Mouse (Mus musculus) gastrocnemius, postnatal 36 days (tissue): Measurements from ENCODE around the gene Gm49601. TPM values are rescaled to one million over a fixed set of nuclear protein-coding genes. Genes with fewer than 3 reads are reported as not detected.

Source experiments
- DNase-seq, 2 experiments: peaks; one replicate each; pipeline ENCODE4 v3.0.0; 2022
- intact Hi-C: fragments of 180-260 bp; cut with DNase I; formaldehyde crosslinking; loops from one replicate; pipeline ENCODE4 v1.15.1; 2025
- total RNA-seq, 2 experiments: library from RNA; stranded (reverse); gene quantifications; 2 replicates each; pipeline ENCODE4 v1.2.3; 2021

Gene Gm49601
- total RNA-seq, 2 experiments from 2014 or later: 0.94 to 1.5 TPM

- intact Hi-C loops: loop anchor here (1.0 to 5.0 kb wide), 3 partner anchors 80 to 270 kb away; partner anchors contain the start of genes Arvcf and Tango2
Observed at GRCm38 (mm10) chr16:18617370-18618065, 8.7 kb downstream of the Gm49601 start.

DNA sequence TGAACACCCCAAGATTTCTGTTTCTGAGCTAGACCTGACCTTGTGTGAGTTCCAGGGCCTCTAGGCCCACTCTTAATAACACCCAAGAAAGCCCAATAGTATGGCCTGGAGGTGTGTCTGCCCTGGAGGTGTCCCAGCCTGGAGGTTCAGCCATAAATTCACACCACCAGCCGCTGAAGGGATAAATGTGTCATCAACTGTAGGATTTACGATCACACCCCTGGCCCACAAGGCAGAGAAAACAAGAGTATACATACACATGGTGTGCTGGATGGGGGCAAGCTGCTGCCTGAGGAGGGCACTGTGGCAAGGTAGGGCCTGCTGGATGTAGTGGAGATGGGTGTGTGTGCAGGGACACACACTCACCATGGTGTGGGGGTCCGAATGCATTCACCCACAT, 12.9 kb downstream of the Gm49601 start:
- peak in 1 of 2 experiments; percentile 8 for DNase-seq
- intact Hi-C loops: no loop called here

More at GRCm38 (mm10) chr16:18617370-18618065, 8.7 kb downstream of the Gm49601 start:
- DNase-seq: peak; percentile 82 to 86

DNA sequence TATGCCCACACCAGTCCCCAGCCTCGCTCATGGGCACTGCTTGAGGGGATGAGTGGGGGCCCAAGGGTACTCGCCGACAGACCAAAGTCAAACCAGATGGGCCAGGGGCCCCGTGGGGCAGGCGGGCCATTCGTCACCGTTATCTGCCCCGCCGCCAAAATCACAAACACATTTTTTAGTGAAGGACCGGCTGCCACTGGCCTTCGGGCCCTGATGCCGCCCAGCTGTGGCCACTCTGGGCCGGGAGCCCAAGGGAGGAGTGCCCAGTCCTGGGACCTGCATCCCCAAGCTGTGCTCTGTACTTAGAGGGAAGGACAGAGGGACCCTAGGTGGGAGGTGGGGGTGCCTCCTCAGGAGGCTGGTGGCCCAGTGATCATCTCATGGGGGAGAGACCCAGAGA, 14.5 kb downstream of the Gm49601 start:
- intact Hi-C loops: no loop called here
- no peak for DNase-seq

DNA sequence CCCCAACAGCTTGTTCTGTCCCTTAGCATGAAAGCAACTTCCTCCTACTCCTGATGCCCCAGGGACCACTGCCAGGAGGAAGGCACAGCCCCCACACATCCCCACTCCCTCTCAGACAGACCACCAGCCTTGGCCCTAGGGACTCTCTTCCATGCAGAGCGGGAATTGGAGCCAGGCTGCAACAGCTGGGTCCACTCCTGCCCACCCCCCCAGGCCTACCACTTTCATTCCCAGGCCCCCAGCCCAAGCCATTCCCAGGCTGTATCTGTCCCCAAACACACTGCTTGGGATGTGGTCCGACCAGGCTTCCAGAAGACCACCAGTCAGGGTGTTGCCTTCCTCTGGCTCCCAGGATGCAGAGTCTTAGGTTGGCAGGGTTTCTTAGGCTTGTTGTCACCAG, 17.1 kb downstream of the Gm49601 start:
- intact Hi-C loops: loop anchor here (5.0 kb wide), 1 partner anchor 112 kb away; the partner anchor contains the start of genes Gnb1l and Rtl10
- no peak for DNase-seq

GRCm38 (mm10) chr16:18608226-18608625, 18.0 kb downstream of the Gm49601 start:
- peak in 1 of 2 experiments; percentile 52 for DNase-seq
- intact Hi-C loops: loop anchor here (5.0 kb wide), 1 partner anchor 111 kb away; the partner anchor contains the start of genes Gnb1l and Rtl10

DNA sequence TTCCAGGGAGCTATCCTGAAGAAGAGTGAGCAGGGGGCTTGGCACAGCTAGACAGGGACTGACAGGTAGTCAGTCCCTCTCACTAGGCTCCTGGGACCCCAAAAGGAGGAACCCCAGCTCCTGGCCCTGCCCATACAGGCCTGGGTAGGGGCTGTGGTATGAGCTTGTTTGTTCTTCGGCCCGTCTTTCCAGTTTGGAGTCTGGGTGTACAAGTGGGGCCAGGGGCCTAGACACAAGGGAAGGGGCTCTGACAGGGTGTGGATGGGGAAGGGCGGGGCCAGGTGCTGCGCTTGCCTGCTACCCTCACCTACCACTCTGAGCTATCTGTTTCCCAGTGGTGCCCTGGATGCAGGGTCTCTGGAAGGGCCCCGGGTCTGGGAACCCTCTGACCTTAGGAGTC, 20.5 kb downstream of the Gm49601 start:
- no peak for DNase-seq
- intact Hi-C loops: loop anchor here (5.0 kb wide), 1 partner anchor 108 kb away; the partner anchor contains the start of genes Gnb1l and Rtl10

DNA sequence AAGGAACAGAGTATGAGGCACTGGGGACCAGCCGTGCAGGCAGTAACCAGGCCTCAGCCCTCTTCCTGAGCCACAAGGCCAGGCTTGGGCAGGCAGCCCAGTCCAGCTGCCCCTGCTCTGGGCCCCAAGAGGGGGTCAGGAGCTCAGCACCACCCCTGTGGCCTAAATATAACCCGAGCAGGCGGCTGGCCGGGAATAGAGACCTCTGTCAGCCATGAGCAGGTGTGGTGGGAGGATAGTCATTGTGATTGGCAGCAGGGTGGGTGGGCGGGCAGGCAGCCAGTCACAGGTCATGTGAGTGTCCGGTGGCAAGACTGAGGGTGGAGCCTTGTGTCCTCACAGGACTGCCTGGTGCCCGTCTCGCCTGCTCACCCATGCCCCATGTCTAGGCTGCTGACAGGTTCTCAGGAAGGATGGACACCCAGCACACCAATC, 21.9 kb downstream of the Gm49601 start:
- intact Hi-C loops: no loop called here
- peak; percentile 46 to 69 for DNase-seq

DNA sequence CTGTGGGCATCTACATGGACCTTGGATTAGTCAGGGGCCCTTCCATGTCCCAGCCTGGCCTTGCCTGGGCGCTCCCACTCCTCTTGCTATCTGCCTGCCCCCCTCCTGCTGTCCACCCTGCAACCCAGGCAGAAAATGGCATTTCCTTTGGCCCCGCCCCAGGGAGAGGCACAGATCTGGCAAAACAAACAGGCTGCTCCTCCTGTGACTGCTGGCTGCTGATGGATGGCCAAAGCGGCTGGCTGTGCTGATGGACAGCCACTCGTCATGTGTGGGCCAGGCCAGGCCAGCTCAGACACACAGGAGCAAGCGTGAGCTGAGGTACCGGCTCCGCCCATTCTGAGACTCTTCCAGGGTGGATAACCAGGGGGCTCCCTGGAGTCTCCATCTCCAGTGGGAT, 24.8 kb downstream of the Gm49601 start:
- intact Hi-C loops: no loop called here
- peak in 1 of 2 experiments; percentile 35 for DNase-seq

GRCm38 (mm10) chr16:18598006-18598405, 28.2 kb downstream of the Gm49601 start:
- intact Hi-C loops: no loop called here
- no peak for DNase-seq

GRCm38 (mm10) chr16:18596255-18596654, 30.0 kb downstream of the Gm49601 start:
- intact Hi-C loops: no loop called here
- DNase-seq: no peak

DNA sequence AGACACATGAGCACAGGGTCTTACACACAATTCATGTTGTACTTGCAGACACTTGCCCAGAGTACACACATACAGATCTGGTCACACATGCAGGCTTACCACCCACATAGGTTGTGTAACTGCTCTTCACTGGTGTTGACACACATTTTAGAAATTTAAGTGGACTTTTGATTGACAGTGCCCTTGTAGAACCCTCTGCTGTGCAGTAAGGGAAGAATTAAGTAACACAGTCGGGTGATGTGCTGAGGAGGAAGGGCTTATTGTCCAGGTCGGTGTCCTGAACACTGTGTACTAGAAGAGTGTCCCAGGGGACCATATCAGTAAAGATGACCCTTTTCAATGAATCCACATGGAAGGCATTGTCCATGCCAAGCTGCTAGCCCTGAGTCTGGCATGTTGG, 32.3 kb downstream of the Gm49601 start:
- DNase-seq: no peak
- intact Hi-C loops: no loop called here

DNA sequence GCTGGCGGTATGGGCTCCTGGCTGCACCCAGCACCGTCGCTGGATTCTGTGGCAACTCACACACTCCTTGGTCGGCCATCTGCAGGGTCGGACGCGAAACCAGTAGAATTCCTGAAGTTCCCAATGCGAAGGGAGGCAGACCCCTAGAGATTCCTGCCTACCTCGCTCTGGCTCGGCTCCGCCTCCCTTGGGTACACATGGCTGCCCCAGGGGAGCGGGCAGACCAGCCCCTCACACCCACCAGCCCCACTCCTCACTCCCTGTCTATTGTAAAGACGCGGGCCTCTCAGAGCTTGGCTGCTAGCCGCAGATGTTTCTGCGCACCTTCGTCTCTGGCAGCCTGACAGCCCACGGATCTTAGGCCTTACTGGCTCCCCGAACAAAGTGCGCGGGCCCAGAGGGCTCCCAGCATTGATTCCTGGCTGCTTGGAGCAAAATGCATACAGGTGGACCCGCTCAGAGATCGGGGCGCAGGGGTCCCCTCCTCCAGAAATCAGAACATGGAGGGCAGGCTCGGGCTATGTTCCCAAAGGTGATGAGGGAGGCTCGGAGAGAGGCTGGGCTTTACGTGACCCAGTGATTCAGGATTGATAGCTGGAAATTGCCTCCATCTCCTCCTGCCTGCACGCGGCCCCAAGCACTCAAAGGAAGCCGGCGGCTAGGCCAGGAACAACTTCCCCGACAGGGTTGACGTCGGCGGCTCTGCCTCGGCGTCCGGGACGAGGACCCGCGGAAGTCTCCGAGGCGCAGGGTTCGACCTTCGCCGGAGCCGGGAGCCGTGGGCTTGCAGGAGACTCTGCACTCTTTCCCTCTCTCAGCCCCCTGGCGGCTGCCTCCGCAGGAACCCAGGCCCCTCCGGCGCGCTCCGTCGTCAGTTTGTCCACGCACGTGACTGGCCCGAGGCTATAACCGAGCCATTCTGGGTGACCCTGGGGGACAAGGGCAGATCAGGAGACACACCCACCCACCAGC, 34.9 kb downstream of the Gm49601 start:
- DNase-seq: no peak
- intact Hi-C loops: no loop called here

- no peak for DNase-seq
- intact Hi-C loops: no loop called here
Observed at GRCm38 (mm10) chr16:18589804-18590790, 36.1 kb downstream of the Gm49601 start, which contains the start of gene Tbx1. Gene Tbx1 (minus strand): TSS chr16:18590671.

DNA sequence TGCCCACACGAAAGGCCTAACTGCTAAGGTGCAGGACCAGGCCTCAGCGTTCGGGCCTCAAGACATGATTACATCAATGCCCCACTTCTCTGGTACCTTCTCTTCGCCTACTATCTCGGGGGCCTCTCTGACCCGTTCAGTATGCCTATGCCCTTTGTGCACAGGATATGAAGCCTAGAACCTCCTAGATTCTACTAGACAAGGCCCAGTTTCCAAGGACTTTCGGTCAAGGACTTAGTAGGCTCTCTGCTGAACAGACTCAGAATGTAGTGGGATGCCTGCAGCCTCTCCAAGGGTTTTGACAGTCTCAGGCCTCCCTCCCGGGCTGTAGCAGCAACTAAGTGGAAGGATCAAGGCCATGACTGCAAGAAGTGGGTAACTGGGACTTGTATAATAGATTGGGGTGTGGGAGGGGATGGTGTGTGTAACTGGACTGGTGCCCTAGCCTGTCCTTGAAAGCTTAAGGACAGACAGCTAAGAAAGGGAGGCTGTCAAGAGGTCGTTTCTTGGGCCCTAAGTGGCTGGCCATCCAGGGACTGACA, 37.1 kb downstream of the Gm49601 start:
- DNase-seq: no peak
- intact Hi-C loops: no loop called here

DNA sequence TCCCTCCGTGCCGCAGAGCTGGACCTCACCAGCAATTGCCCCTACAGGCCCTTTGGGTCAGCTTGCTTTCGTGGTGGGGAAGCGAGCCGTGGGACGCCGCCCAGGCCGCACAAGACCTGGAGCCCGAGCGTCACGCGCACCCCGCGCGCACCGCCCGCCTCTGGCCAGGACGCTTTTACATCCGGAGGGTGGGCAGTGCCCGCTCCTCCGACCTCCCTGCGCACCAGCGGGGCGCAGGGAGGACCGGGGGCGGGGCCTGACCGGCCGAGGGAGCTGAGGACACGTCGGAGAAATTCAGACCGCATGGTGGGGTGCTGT, 37.5 kb downstream of the Gm49601 start:
- DNase-seq: no peak
- intact Hi-C loops: no loop called here

DNA sequence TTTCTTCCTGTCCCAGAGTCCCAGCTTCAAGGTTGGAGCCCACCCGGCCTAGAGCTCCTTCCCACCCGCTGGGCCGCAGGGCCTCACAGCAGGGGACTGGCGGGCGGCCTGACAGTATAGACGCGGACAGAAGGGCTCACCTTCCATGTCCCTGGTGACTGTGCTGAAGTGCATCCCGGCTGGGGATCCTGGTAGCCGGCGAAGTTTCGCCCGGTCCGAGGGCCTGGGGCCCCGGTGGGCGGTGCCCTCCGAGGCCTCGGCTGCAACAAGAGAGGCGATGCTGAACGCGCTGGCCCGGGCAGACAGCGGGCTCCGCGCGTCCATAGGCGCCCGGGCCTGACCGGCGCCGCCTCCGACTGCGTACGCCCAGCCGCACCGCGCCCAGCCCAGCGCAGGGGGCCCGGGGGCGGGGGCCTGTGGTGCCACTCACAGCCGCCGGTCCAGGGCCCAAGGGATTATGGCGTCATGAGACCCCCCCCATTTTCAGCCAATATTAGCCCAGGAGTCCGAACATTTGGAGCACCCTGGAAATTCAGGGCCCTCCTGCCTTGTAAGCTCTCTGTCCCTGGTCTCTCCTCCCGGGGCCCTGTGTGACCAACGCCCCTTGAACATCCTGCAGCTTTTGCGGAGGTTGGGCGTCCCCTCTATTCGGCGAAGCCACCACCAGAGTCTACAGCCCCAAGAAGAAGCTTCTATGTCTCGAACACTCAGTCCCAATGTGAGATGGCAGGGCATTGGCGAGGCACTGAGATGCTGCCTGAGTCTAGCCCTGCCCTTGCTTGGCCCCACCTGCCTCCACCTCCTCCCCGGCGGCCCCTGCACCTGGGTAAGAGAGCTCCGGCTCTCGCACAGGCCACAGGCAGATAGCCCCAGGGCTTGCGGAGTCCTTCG, 38.1 kb downstream of the Gm49601 start:
- DNase-seq: no peak
- intact Hi-C loops: no loop called here

- intact Hi-C loops: no loop called here
- no peak for DNase-seq
Observed at GRCm38 (mm10) chr16:18586906-18587546, 39.2 kb downstream of the Gm49601 start.
